Mouse (Mus musculus) embryonic facial prominence, embryonic 14.5 days (tissue): ENCODE measurements around the gene Gstp2. TPM values are rescaled to one million over a fixed set of nuclear protein-coding genes. Genes with fewer than 3 reads are reported as not detected.
"Not testable (repeated sequence)": the region's sequence is repeated elsewhere in the genome, so short reads cannot be mapped to it uniquely, and the experiment has no call there.

Experiments
- ATAC-seq: fragments of 200-750 bp; cut with Nextera tagmentation; 2 replicates; pipeline ENCODE4 v1.8.0; 2017; ENCODE audit warnings: low read depth, moderate number of reproducible peaks, moderate TSS enrichment
- DNase-seq: peaks from one replicate; pipeline ENCODE4 v3.0.0-alpha.2; 2015; ENCODE audit warnings: low spot score
- H3K27ac ChIP-seq: fragments of 300-500 bp; sonication (generic); replicated peaks from 2 replicates; pipeline ENCODE4 v1.5.1; 2014; ENCODE audit warnings: low read depth, mild to moderate bottlenecking, low read length, moderate library complexity
- H3K27me3 ChIP-seq: fragments of 300-500 bp; sonication (generic); replicated peaks from 2 replicates; pipeline ENCODE4 v1.6.1; 2014; ENCODE audit warnings: low read length; ENCODE audit not compliant: control insufficient read depth, insufficient read depth
- H3K36me3 ChIP-seq: fragments of 300-500 bp; sonication (generic); 2 replicates; pipeline ENCODE4 v1.6.1; 2014; ENCODE audit warnings: low read length, mixed read lengths; ENCODE audit not compliant: control insufficient read depth, insufficient read depth
- H3K4me1 ChIP-seq: fragments of 300-500 bp; sonication (generic); 2 replicates; pipeline ENCODE4 v1.6.1; 2014; ENCODE audit warnings: antibody characterized with exemption, low read length; ENCODE audit not compliant: control insufficient read depth, insufficient read depth
- H3K4me2 ChIP-seq: fragments of 300-500 bp; sonication (generic); 2 replicates; pipeline ENCODE4 v1.6.1; 2014; ENCODE audit warnings: low read depth, mild to moderate bottlenecking, low read length, moderate library complexity, mixed read lengths
- H3K4me3 ChIP-seq: fragments of 300-500 bp; sonication (generic); 2 replicates; pipeline ENCODE4 v1.5.1; 2014; ENCODE audit warnings: low read depth, mild to moderate bottlenecking, low read length
- H3K9ac ChIP-seq: fragments of 300-500 bp; sonication (generic); 2 replicates; pipeline ENCODE4 v1.6.1; 2014; ENCODE audit warnings: low read depth, mild to moderate bottlenecking, low read length, moderate library complexity, mixed read lengths
- H3K9me3 ChIP-seq: fragments of 300-500 bp; sonication (generic); 2 replicates; pipeline ENCODE4 v1.6.1; 2016; ENCODE audit warnings: low read length; ENCODE audit not compliant: control insufficient read depth
- WGBS: fragments of 180-500 bp; shearing (Covaris S2); extraction: QIAGEN DNeasy Blood & Tissue Kit; methylation state at CpG from one replicate; pipeline ENCODE4 v1.1.7; 2014; 5-methylcytosine and 5-hydroxymethylcytosine counted together
- polyA plus RNA-seq: library from polyadenylated mRNA; unstranded; fragments of >200 nt; fragmentation: Nextera tagmentation; extraction: Ambion mirVana; gene quantifications from 2 replicates; pipeline ENCODE4 v1.2.1, GENCODE M21; 2014

Gene Gstp2
- polyA plus RNA-seq, 1 experiment from 2014 or later = 4.5 TPM

GRCm38 (mm10) chr19:4049069-4049468 lies 3.2 kb upstream of the Gstp2 start:
- H3K9me3 ChIP-seq, H3K27ac ChIP-seq, H3K9ac ChIP-seq, H3K27me3 ChIP-seq, ATAC-seq, H3K4me2 ChIP-seq, DNase-seq, H3K4me3 ChIP-seq, H3K36me3 ChIP-seq, H3K4me1 ChIP-seq: not testable (repeated sequence)
- 71% methylated on average over 5 of the region's 5 CpGs for WGBS

GRCm38 (mm10) chr19:4047859-4048258 lies 2.0 kb upstream of the Gstp2 start:
- no peaks in the 10 kb centered on the region for H3K9me3 ChIP-seq
- no peak overlapping the region for H3K9ac ChIP-seq
- DNase-seq (peak; percentile 87), ATAC-seq (no peak)
- no peak overlapping the region for H3K4me3 ChIP-seq
- no peaks in the 10 kb centered on the region for H3K36me3 ChIP-seq
- H3K27ac ChIP-seq = no peak overlapping the region
- no peaks in the 10 kb centered on the region; the same call in 1 of the 2 replicates for H3K4me1 ChIP-seq
- 11% methylated on average over 4 of the region's 4 CpGs for WGBS
- H3K27me3 ChIP-seq = no peaks in the 10 kb centered on the region
- H3K4me2 ChIP-seq = no peak overlapping the region

- Histone ChIP-seq H3K4me1 (no peaks in the 10 kb centered on the region; the same call in 1 of the 2 replicates), H3K27me3 (no peaks in the 10 kb centered on the region), H3K27ac (no peak overlapping the region), H3K36me3 (no peaks in the 10 kb centered on the region), H3K4me2 (no peak overlapping the region), H3K9me3 (no peaks in the 10 kb centered on the region), H3K9ac (no peak overlapping the region), H3K4me3 (no peak overlapping the region)
- DNase-seq (peak; percentile 37), ATAC-seq (no peak)
- 75% methylated on average over 8 of the region's 8 CpGs for WGBS
Measured at GRCm38 (mm10) chr19:4046866-4047254, 1.0 kb upstream of the Gstp2 start.

GRCm38 (mm10) chr19:4044109-4044508 lies 1.7 kb downstream of the Gstp2 start:
- not testable (repeated sequence) for H3K27me3 ChIP-seq, H3K9ac ChIP-seq, H3K4me1 ChIP-seq, ATAC-seq, H3K9me3 ChIP-seq, H3K4me2 ChIP-seq, DNase-seq, H3K4me3 ChIP-seq, H3K27ac ChIP-seq, H3K36me3 ChIP-seq
- WGBS = 79% methylated on average over 5 of the region's 5 CpGs

- H3K27ac ChIP-seq = no peak overlapping the region
- ATAC-seq (no peak), DNase-seq (no peak)
- no peak overlapping the region for H3K4me3 ChIP-seq
- H3K9ac ChIP-seq = no peak overlapping the region
- no peaks in the 10 kb centered on the region for H3K36me3 ChIP-seq
- WGBS = 69% methylated on average over 14 of the region's 14 CpGs
- no peaks in the 10 kb centered on the region for H3K27me3 ChIP-seq
- no peaks in the 10 kb centered on the region for H3K9me3 ChIP-seq
- H3K4me1 ChIP-seq = peaks cover 4% of the 10 kb centered on the region; the same call in 1 of the 2 replicates
- no peak overlapping the region for H3K4me2 ChIP-seq
Measured at GRCm38 (mm10) chr19:4042124-4042523, 3.7 kb downstream of the Gstp2 start.

- not testable (repeated sequence) for H3K4me1 ChIP-seq, H3K9ac ChIP-seq, H3K36me3 ChIP-seq, H3K27ac ChIP-seq, ATAC-seq, H3K4me3 ChIP-seq, DNase-seq, H3K9me3 ChIP-seq, H3K4me2 ChIP-seq, H3K27me3 ChIP-seq
- 83% methylated on average over 3 of the region's 4 CpGs for WGBS
Measured at GRCm38 (mm10) chr19:4041500-4041899, 4.3 kb downstream of the Gstp2 start.

GRCm38 (mm10) chr19:4040941-4041340 lies 4.9 kb downstream of the Gstp2 start:
- not testable (repeated sequence) for ATAC-seq, H3K27me3 ChIP-seq, H3K36me3 ChIP-seq, H3K4me1 ChIP-seq, H3K9me3 ChIP-seq, DNase-seq, H3K4me2 ChIP-seq, H3K4me3 ChIP-seq, H3K27ac ChIP-seq, H3K9ac ChIP-seq
- 79% methylated on average over 5 of the region's 5 CpGs for WGBS

- WGBS = 0% methylated on average over 7 of the region's 26 CpGs
- H3K4me3 ChIP-seq = peak within 1 kb of the TSS; percentile 65
- H3K4me1 ChIP-seq = 0 out of 2 replicates have a peak, but pooled peaks cover 4% of the 10 kb centered on the region
- peak; percentile 95 for ATAC-seq
- DNase-seq = peak; percentile 94
- H3K9ac ChIP-seq = peak within 1 kb of the TSS; percentile 82
- H3K27ac ChIP-seq = peak within 1 kb of the TSS; percentile 81
- H3K4me2 ChIP-seq = peak within 1 kb of the TSS; percentile 58
- H3K36me3 ChIP-seq = no peaks in the 10 kb centered on the region
- H3K27me3 ChIP-seq = no peaks in the 10 kb centered on the region
- H3K9me3 ChIP-seq = no peaks in the 10 kb centered on the region
Measured at GRCm38 (mm10) chr19:4037788-4038232, 8.0 kb downstream of the Gstp2 start, which contains the start of gene Gstp1. Gene Gstp1 (minus strand): TSS chr19:4037985.

- peak; percentile 7; the same call in 1 of the 2 replicates for ATAC-seq
- not testable (repeated sequence) for H3K27me3 ChIP-seq, H3K9me3 ChIP-seq, H3K36me3 ChIP-seq, DNase-seq, H3K4me1 ChIP-seq
- 26% methylated on average over 7 of the region's 8 CpGs for WGBS
- H3K4me2 ChIP-seq = peak overlapping the region; percentile 58
- peak overlapping the region; percentile 81 for H3K27ac ChIP-seq
- H3K4me3 ChIP-seq = peak overlapping the region; percentile 65
- peak overlapping the region; percentile 82 for H3K9ac ChIP-seq
Measured at GRCm38 (mm10) chr19:4037154-4037787, 8.6 kb downstream of the Gstp2 start.
